Mouse (Mus musculus) liver, embryonic 16.5 days (tissue): ENCODE data around the gene Dda1. TPM values are rescaled to one million over a fixed set of nuclear protein-coding genes. Genes with fewer than 3 reads are reported as not detected.

Source experiments
- polyA plus RNA-seq: library from polyadenylated mRNA; unstranded; fragments of >200 nt; fragmentation: Nextera tagmentation; extraction: Ambion mirVana; gene quantifications from 2 replicates; pipeline ENCODE4 v1.2.1, GENCODE M21; 2015

Gene Dda1
- polyA plus RNA-seq, 1 experiment from 2014 or later = 32.8 TPM

Other genes with a start within 250 kb of the Dda1 start
- 7.4 and 7.8 TPM in 2 replicates for gene Myo9b, start 196.5 kb upstream of the Dda1 start, polyA plus RNA-seq
- 42.8 and 47.1 TPM in 2 replicates for gene Haus8, start 196.3 kb upstream of the Dda1 start, polyA plus RNA-seq
- 40.7 and 41.2 TPM in 2 replicates for gene Use1, start 102.4 kb upstream of the Dda1 start, polyA plus RNA-seq
- 3.9 and 4.7 TPM in 2 replicates for gene Ocel1, start 97.9 kb upstream of the Dda1 start, polyA plus RNA-seq
- gene Nr2f6, start 87.2 kb upstream of the Dda1 start, polyA plus RNA-seq = 13.9 and 17.2 TPM in 2 replicates
- 4.2 and 4.3 TPM in 2 replicates for gene Ushbp1, start 73.4 kb upstream of the Dda1 start, polyA plus RNA-seq
- 46.6 and 48.2 TPM in 2 replicates for gene Babam1, start 72.3 kb upstream of the Dda1 start, polyA plus RNA-seq
- gene Ankle1, start 63.2 kb upstream of the Dda1 start, polyA plus RNA-seq = 39.8 and 48.1 TPM in 2 replicates
- gene Abhd8, start 5.5 kb upstream of the Dda1 start, polyA plus RNA-seq = 5.0 and 5.7 TPM in 2 replicates
- gene Mrpl34, start 4.2 kb upstream of the Dda1 start, polyA plus RNA-seq = 87.3 and 88.6 TPM in 2 replicates
- 0.07 and 0.14 TPM in 2 replicates for gene Ano8, start 16.8 kb downstream of the Dda1 start, polyA plus RNA-seq
- gene Gtpbp3, start 18.9 kb downstream of the Dda1 start, polyA plus RNA-seq = 5.3 and 5.4 TPM in 2 replicates
- 18.2 and 20.3 TPM in 2 replicates for gene Plvap, start 42.6 kb downstream of the Dda1 start, polyA plus RNA-seq
- 0.19 and 0.20 TPM in 2 replicates for gene Ccdc194, start 56.5 kb downstream of the Dda1 start, polyA plus RNA-seq
- 24.5 and 27.0 TPM in 2 replicates for gene Bst2, start 68.3 kb downstream of the Dda1 start, polyA plus RNA-seq
- 30.2 and 32.5 TPM in 2 replicates for gene Mvb12a, start 73.7 kb downstream of the Dda1 start, polyA plus RNA-seq
- gene Tmem221, start 89.7 kb downstream of the Dda1 start, polyA plus RNA-seq = 0.55 and 0.67 TPM in 2 replicates
- 0.05 TPM in 1 of 2 replicates, not detected in the other for gene Nxnl1, start 97.4 kb downstream of the Dda1 start, polyA plus RNA-seq
- gene Slc27a1, start 99.7 kb downstream of the Dda1 start, polyA plus RNA-seq = 2.8 and 3.2 TPM in 2 replicates
- 81.3 and 93.9 TPM in 2 replicates for gene Pgls, start 123.0 kb downstream of the Dda1 start, polyA plus RNA-seq
- 1.6 and 2.1 TPM in 2 replicates for gene Fam129c, start 128.4 kb downstream of the Dda1 start, polyA plus RNA-seq
- 18.5 and 22.5 TPM in 2 replicates for gene Colgalt1, start 141.8 kb downstream of the Dda1 start, polyA plus RNA-seq
- 0.15 and 0.20 TPM in 2 replicates for gene Unc13a, start 202.6 kb downstream of the Dda1 start, polyA plus RNA-seq
- gene Jak3, start 207.1 kb downstream of the Dda1 start, polyA plus RNA-seq = 5.7 and 6.3 TPM in 2 replicates
- gene Insl3, start 220.0 kb downstream of the Dda1 start, polyA plus RNA-seq = 1.6 and 2.2 TPM in 2 replicates
- gene B3gnt3, start 232.6 kb downstream of the Dda1 start, polyA plus RNA-seq = 4.9 and 5.5 TPM in 2 replicates